Mouse (Mus musculus): ENCODE measurements around the gene Ccdc27.

GRCm38 (mm10) chr4:154086436-154086835, 44.0 kb upstream of the Ccdc27 start:
- TF ChIP-seq CTCF (IDR thresholded peaks at IDR 0.05; ENCODE audit: control insufficient read depth, insufficient read depth, insufficient replicate concordance, low read depth, low read length) (no peak), POLR2A (IDR thresholded peaks at IDR 0.05; ENCODE audit: control insufficient read depth, low read depth, low read length) (no peak)
